Mouse (Mus musculus): Measurements from ENCODE around the gene Aqp11.

Gene Aqp11

GRCm38 (mm10) chr7:97747787-97748497 is 9.9 kb upstream of the Aqp11 start:
- peak; percentile 84 for DNase-seq (ENCODE audit: low read depth)

- DNase-seq (ENCODE audit: low read depth), result no peak
Measured at GRCm38 (mm10) chr7:97747176-97747707, 9.2 kb upstream of the Aqp11 start.

GRCm38 (mm10) chr7:97745299-97745698 is 7.2 kb upstream of the Aqp11 start:
- peak; percentile 85 for DNase-seq (ENCODE audit: low read depth)

- no peak for DNase-seq (ENCODE audit: low read depth)
Measured at GRCm38 (mm10) chr7:97741756-97742291, 3.7 kb upstream of the Aqp11 start.

GRCm38 (mm10) chr7:97740948-97741347 is 2.9 kb upstream of the Aqp11 start:
- no peak for DNase-seq (ENCODE audit: low read depth)

GRCm38 (mm10) chr7:97737256-97737637 is 842 bp downstream of the Aqp11 start:
- peak; percentile 45 for DNase-seq (ENCODE audit: low read depth)

GRCm38 (mm10) chr7:97735886-97736420 is 2.1 kb downstream of the Aqp11 start:
- DNase-seq (ENCODE audit: low read depth), result no peak

- no peak for DNase-seq (ENCODE audit: low read depth)
Measured at GRCm38 (mm10) chr7:97735021-97735420, 3.1 kb downstream of the Aqp11 start.

- DNase-seq (ENCODE audit: low read depth), result no peak
Measured at GRCm38 (mm10) chr7:97733606-97734005, 4.5 kb downstream of the Aqp11 start.

GRCm38 (mm10) chr7:97730427-97730826 is 7.7 kb downstream of the Aqp11 start:
- no peak for DNase-seq (ENCODE audit: low read depth)

GRCm38 (mm10) chr7:97728666-97729614 is 9.1 kb downstream of the Aqp11 start:
- no peak for DNase-seq (ENCODE audit: low read depth)

- no peak for DNase-seq (ENCODE audit: low read depth)
Measured at GRCm38 (mm10) chr7:97726778-97727177, 11.3 kb downstream of the Aqp11 start.

GRCm38 (mm10) chr7:97726080-97726479 is 12.0 kb downstream of the Aqp11 start:
- no peak for DNase-seq (ENCODE audit: low read depth)

- DNase-seq (ENCODE audit: low read depth), result no peak
Measured at GRCm38 (mm10) chr7:97725401-97725800, 12.7 kb downstream of the Aqp11 start.

- DNase-seq (ENCODE audit: low read depth), result no peak
Measured at GRCm38 (mm10) chr7:97723646-97724538, 14.2 kb downstream of the Aqp11 start.

- DNase-seq (ENCODE audit: low read depth), result no peak
Measured at GRCm38 (mm10) chr7:97722278-97722918, 15.7 kb downstream of the Aqp11 start.

- no peak for DNase-seq (ENCODE audit: low read depth)
Measured at GRCm38 (mm10) chr7:97720109-97720508, 18.0 kb downstream of the Aqp11 start.

GRCm38 (mm10) chr7:97719078-97719477 is 19.0 kb downstream of the Aqp11 start:
- no peak for DNase-seq (ENCODE audit: low read depth)

GRCm38 (mm10) chr7:97717326-97717725 is 20.8 kb downstream of the Aqp11 start:
- no peak for DNase-seq (ENCODE audit: low read depth)

GRCm38 (mm10) chr7:97714651-97715050 is 23.4 kb downstream of the Aqp11 start:
- DNase-seq (ENCODE audit: low read depth), result no peak

- no peak for DNase-seq (ENCODE audit: low read depth)
Measured at GRCm38 (mm10) chr7:97709204-97709603, 28.9 kb downstream of the Aqp11 start.

All from induced T-regulatory cell, adult 2 months (primary cell).